Mouse (Mus musculus) ES-E14 (cell line): ENCODE measurements around the gene Ptprg.

Source experiments
- CHD2 ChIP-seq: IDR thresholded peaks from 2 replicates; pipeline ENCODE4 v1.6.1; 2014; ENCODE audit warnings: mild to moderate bottlenecking, low read depth, low read length, inconsistent platforms
- HCFC1 ChIP-seq: IDR thresholded peaks from 2 replicates; pipeline ENCODE4 v1.6.1; 2012; ENCODE audit warnings: low read length, inconsistent platforms, borderline replicate concordance; ENCODE audit not compliant: insufficient read depth
- MAFK ChIP-seq: IDR thresholded peaks from 2 replicates; pipeline ENCODE4 v1.6.1; 2014; ENCODE audit warnings: mild to moderate bottlenecking, low read depth, low read length, inconsistent platforms; ENCODE audit not compliant: insufficient read depth
- ZC3H11A ChIP-seq: IDR thresholded peaks from 2 replicates; pipeline ENCODE4 v1.6.1; 2012; ENCODE audit warnings: low read depth, mild to moderate bottlenecking, inconsistent platforms, low read length, borderline replicate concordance
- ZNF384 ChIP-seq: IDR thresholded peaks from 2 replicates; pipeline ENCODE4 v1.6.1; 2012; ENCODE audit warnings: low read depth, low read length, inconsistent platforms

DNA sequence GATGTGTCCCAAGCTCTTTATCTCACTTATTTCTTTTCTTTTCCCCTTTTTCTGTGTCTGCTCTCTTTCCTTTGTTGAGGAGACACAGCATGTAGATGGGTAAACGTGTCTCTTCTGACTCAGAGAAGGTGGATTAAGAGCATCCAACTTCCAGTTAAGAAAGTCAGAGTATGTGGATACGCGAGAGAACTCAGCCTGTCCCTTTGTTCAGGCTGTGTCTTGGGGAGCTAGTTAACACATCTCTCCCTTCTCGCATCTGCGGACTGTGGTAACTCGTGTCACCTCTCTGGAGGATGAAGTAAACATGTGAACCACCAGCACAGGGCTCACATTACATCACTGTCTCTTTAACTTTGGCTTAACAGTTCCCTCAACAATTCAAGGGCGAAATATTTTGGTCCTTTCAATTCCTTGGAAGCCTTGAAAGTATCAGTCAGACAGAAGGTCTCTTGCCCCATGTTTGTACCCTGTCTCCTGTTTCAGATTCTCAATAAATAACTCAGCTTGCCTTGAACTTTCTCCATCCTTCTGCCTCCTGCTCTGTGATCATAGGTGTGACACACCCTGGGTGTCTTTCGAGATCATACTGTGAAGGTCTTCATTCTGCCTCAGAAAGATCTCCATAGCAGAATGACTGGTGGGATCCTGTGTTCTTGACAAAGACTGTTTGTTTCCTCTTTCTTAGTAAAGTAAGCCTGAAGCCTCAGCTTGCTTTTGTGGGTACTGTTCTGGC lies 51.0 kb downstream of the Ptprg start:
- TF ChIP-seq ZC3H11A (no peak), ZNF384 (no peak), CHD2 (no peak), HCFC1 (no peak), MAFK (no peak)
